Mouse (Mus musculus) ovary, postnatal 14 days (tissue): ENCODE measurements around the gene Tomm40l.

Source experiments
- DNase-seq: peaks from one replicate; pipeline ENCODE4 v3.0.0; 2022; ENCODE audit warnings: low spot score

The Tomm40l gene

GRCm38 (mm10) chr1:171229750-171230149 is 7.4 kb upstream of the Tomm40l start:
- no peak for DNase-seq

DNA sequence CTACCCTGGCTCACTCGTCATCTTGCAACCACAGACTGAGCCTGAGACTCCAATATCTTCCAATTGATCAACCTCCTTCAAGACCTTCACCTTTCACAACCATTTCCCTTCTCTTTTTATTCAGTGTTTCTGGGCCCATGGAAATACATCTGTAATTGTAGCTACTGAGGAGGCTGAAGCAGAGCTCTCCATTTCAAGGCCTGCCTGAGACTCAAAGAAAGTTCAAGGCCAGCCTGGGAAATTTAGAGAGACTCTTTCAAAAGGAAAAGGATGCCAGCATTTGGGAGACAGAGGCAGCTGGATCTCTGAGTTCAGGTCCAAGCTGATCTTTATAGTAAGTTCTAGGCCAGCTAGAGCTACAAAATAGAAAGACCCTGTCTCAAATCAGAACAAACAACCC is 5.6 kb upstream of the Tomm40l start:
- DNase-seq, result no peak

- no peak for DNase-seq
These were observed 4.5 kb upstream of the Tomm40l start for GRCm38 (mm10) chr1:171226780-171227179.

DNA sequence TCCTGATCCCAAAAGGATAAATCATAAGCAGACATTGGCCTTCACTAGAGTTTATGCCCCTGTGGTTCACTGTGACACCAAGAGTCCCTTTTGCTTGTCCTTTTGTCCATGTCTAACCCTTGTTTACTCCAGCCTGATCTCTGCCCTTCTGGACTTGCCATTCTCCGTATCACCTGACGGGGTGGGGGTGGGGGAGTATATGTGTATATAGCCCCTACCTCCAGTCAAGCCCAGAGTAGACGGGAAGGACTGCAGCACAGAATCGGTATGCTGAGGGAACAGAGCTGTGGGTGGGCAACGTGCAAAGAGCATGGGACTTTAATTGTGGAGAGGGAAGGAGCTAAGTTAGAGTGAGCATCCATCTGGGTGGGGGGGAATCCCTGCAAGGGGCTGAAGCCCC is 2.5 kb upstream of the Tomm40l start, which contains the start of gene Apoa2:
Gene Apoa2 (plus strand): TSS at position 198 of the 400 bp plus-strand sequence.
- DNase-seq, result no peak

DNA sequence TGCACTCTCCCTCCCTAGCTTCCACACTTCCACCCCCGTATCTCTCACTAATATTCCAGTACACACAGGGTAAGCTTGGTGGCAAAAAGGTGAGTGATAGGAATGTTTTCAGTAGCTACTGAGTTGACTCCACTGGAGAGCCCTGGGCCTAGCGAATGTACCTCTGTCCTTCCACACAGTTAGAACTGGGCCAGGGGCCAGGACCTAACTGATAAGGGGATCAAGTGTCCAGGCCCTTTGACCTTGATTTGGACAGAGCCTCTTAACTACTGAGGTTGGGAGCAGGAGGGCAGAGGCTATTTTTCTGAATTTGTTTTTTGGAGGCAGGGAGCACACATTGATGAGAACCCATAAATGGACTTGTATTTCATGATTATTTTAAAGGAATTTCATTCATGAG is 1.5 kb upstream of the Tomm40l start:
- DNase-seq, result no peak

- no peak for DNase-seq
These were observed 854 bp upstream of the Tomm40l start for GRCm38 (mm10) chr1:171223168-171223567.

DNA sequence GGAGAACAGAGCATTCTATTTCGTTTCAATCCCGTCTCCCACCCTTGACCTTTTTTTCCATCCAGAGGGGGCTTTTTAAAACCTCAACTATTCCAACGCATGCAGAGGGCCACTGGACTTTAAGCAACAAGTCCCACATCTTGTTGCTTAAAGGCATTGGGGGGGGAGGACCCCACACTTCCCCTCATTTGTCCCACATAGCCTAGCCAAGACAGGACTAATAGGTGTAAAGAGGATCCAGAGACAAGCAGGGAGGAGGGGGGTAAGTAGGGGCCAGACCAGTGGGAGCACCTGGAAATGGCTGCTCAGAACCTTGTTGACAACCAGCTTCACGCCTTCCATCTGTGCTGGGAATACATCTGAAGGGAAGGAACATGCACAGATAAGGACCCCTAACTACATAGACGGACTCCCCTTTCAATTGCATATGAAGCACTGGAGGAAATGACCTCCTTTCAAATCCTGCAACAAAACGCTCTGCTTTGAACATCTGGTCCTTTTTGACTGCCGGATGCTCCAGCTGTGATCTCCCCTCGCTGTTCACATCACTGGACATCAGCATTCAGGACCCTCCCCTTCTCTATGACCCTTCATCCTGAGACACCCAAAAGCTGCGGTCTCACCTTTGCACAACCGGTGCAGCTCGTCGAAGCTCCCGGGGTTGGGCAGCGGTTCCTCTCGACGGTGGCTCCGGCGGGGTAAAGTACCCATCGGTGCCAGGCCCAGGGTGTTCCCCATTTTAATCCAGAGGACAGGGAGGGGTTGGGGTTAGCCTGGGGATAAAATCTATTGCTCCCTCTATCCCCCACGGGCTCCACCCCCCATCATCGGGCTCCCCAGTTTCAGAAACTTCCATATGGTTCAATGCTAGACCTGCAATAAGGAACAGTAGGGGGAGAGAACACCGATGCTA is 777 bp downstream of the Tomm40l start:
- DNase-seq, result no peak

GRCm38 (mm10) chr1:171220871-171221270 is 1.4 kb downstream of the Tomm40l start:
- peak; percentile 80 for DNase-seq

DNA sequence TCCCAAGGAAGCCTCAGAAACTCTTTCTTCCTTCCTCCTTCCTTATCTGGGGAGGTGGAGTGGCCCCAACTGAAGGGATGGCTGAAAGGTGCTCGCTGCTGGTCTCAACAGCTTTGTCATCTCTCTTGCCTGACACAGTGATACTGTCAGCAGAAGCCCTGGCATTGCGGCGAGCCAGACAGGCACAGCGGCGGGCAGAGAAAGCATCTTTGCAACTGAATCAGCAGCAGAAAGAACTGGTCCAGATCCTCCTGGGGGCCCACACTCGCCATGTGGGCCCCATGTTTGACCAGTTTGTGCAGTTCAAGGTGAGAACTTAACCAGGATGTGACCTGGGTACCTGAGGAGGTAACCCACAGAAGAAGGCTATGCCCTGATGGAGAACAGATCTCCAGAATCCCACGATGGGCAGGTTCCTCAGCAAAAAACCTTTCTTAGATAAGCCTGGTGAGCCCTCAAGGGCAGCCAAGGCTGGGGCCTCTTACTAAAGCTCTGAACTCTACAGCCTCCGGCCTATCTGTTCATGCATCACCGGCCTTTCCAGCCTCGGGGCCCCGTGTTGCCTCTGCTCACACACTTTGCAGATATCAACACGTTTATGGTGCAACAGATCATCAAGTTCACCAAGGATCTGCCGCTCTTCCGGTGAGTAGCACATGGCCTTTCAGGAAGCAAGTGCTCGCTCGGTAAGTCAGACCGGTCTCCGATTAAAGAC is 5.9 kb downstream of the Tomm40l start:
- no peak for DNase-seq

DNA sequence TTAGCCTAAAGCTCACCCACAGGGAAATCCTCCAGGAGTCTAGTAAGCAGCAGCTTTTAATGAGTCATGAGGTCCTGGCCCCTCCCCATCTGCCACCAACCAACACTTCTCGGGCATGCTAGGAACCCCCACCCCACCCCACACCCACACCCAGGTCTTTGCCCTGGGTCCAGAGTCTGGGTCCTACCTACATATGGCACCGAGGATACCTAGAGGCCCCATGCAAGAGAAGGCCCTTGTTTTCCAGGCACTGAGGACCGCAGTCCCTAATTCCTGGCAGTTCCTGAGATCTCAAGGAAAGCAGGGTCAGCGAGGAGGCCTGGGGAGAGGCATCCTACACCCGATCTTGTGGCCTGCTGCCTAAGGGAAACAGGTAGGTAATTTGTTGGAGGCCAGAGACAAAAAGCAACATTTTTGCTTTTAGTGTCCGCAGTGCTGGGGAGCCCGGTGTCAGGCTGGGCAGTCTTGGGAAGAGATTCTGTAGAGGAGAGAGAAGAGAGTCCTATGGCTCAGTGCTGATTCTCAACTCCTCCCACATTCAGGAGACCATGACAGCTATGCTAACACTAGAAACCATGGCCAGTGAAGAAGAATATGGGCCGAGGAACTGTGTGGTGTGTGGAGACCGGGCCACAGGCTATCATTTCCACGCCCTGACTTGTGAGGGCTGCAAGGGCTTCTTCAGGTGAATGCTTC is 8.4 kb downstream of the Tomm40l start, which contains the start of gene Nr1i3:
Gene Nr1i3 (plus strand): TSS at position 170 of the 696 bp plus-strand sequence.
- no peak for DNase-seq

DNA sequence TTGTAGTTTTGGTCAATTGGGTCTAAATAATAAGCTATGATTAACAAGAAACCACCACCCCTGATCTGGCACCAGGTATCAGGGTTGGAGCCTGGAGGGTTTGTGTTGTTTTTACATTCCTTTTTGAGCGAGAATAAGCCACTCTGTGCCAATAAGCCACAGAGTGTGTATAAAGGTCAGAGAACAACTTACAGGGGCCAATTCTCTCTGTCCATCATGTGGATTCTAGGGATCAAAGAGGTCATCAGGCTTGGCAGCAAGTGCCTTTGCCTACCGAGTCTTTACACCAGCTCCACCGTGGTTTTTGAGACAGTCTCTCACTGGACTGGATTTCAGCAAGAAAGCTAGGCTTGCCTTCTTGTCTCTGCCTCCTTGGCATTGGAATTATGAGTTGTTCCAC is 9.5 kb downstream of the Tomm40l start:
- no peak for DNase-seq

DNA sequence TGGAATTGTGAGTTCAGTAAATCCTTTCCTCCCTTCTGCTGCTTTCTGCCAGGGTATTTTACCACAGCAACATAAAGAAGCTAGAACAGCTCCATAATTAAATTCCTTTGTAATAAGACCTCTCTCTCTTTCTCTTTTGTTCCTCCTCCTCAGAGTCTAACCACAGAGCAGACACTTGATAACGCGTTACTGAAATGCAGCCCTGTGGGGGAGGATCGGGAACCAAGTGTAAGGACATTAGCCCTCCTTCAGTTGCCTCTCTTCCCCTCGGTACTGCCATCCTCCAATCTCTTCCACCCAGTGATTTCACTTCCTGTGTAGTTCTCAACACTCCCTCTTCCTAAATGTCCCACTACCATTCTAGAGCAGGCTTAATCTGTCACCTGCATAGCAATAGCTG is 12.9 kb downstream of the Tomm40l start:
- DNase-seq, result no peak

DNA sequence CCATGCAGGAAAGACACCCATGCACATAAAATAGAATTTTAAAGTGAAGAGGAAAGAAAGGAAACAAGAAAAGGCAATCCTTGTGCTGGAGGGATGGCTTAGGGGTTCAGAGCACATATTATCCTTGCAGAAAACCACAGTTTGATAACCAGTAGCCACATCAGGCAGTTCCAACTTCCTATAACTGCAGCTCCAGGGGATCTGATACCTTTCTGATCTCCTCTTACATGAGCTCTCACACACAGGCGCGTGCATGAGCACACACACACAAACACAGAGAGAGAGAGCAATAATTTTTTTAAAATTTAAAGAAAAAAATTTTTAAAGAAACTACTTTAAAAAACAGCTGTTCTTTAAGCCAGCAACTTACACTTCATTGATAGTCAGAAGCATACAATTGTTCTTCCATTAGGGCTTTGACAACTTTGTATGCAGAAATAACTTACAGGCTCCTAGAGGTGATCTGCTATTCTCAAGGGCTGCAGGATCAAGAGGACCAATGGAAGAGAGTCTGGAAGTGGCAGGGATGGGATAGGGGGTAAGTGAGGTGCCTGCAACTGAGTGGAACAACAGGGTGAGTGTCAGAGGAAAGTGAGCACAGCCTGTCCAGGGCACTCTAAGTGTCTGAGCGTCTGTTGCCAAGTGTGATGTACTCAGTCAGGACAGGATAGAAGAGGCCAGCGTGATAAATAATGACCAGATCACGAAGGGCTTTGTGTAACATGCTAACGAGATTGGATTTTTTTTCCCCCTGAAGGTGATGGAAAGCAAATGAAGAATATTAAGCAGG is 16.4 kb downstream of the Tomm40l start:
- no peak for DNase-seq

DNA sequence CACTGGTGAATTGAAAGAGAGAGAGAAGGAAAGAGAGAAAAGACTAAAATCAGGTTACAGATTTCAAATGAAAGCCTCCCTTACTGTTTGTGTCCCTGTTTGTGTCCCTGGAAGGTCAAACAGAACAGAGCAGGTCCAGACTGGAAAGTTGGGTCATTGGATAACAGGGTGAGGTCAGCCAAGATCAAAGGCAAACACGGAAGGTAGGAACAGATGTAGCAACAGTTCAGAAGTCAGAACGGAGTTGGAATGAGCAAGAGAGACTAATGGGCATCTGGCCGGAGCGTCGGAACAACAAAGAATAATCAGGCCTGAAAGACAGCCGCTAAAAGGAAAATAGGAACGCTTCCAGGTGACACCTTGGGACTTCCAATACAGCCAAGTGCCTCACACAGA is 18.1 kb downstream of the Tomm40l start:
- DNase-seq, result no peak

GRCm38 (mm10) chr1:171203471-171204248 is 18.7 kb downstream of the Tomm40l start:
- no peak for DNase-seq

- DNase-seq, result no peak
These were observed 21.5 kb downstream of the Tomm40l start for GRCm38 (mm10) chr1:171200769-171201168.

DNA sequence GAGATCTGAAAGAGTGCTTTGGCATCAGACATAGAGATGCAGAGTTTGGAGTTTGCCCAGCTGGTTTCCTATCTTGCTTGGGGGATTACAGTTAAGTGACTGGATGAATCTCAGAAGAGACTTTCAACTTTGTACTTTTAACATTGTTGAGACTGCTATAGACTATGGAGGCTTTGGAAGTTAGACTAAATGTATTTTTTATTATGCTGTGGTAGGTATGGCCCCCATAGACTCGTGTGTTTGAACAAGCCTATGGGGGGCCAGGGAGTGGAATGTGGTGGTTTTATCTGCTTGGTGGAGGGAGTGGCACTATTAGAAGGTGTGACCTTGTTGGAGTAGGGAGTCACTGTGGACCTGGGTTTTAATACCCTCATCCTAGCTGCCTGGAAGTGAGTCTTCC is 22.8 kb downstream of the Tomm40l start:
- DNase-seq, result no peak

DNA sequence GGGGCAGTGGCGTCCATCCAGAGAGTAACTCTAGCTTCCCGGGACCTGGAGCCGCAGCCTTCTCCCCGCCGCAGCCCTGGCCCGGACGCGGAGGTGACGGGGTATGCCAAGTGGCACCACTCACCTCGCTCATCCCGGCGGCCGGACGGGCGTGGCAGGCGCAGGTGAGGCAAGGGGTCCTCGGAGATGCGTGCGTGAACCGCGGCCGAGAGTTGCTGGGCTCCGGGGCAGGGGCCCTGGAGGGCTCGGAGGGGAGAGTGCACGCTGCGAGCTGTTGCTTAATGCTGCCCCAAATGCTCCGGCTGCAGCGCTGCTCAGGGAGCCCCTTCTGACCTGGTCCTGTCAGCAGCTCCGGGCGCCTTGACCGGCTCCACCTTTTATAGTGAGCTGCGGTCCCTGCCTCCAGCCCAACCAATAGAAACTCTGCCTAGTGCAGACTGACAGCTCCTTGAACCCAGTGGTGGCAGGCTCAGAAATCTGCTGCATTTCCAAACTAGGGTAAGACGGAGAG is 26.4 kb downstream of the Tomm40l start, which contains the start of gene Pcp4l1:
Gene Pcp4l1 (minus strand): TSS at position 382 of the 511 bp plus-strand sequence.
- DNase-seq, result peak; percentile 37

GRCm38 (mm10) chr1:171195046-171195822 is 27.1 kb downstream of the Tomm40l start:
- DNase-seq, result no peak
